Mouse (Mus musculus) small intestine, adult 2 months (tissue): ENCODE data around the gene Gtdc1.

ENCODE experiments used
- CTCF ChIP-seq: fragments of 200-500 bp; IDR thresholded peaks from 2 replicates; pipeline ENCODE4 v1.5.1; 2012; ENCODE audit warnings: low read depth, mild to moderate bottlenecking, control low read depth, inconsistent platforms, low read length, moderate library complexity, mixed read lengths; ENCODE audit not compliant: insufficient replicate concordance, insufficient read length; ENCODE audit errors: extremely low read depth
- POLR2A ChIP-seq: fragments of 200-500 bp; IDR thresholded peaks from 2 replicates; pipeline ENCODE4 v1.6.1; 2012; ENCODE audit warnings: low read depth, mild to moderate bottlenecking, control low read depth, inconsistent platforms, low read length, moderate library complexity

DNA sequence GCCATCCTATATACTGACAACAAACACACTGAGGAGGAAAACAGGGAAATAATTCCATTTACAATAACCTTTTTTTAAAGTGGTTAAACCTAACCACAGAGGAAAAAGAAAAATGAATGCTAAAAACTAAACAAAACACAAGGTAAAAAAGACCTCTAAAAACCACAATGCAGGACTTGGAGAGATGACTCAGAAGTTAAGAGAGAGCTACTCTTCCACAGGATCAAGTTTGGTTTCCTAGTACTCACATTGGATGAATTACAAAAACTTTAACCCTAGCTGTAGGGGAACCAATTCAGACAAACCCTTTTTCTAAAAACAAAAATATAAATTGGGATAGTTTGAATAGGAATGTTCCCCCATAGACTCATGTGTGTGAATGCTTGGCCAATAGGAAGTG, 77.8 kb downstream of the Gtdc1 start:
- TF ChIP-seq POLR2A = no peak
- TF ChIP-seq CTCF = no peak
